In genomic region chr7:3291764-3292163, GRCm38 (mm10) we compare ENCODE assay signal across 8 mouse cellular contexts. TPM values are rescaled to one million over a fixed set of nuclear protein-coding genes. Genes with fewer than 3 reads are reported as not detected.
A peak's percentile ranks its signal among the peaks of the same experiment; 100 is the strongest.
DNase-seq lines count a peak whose midpoint lies in the region; ATAC-seq and TF ChIP-seq lines count a peak whose summit lies in the region.
"Had no signal": no experiment of that assay in that cellular context is flagged by ENCODE, and none has a peak within 500 bp of the region (broad histone marks: within the 10 kb centered on the region; RNA-seq: fewer than 3 reads in every experiment).

No protein-coding gene starts in this region.

- peaks cover 49% of the 10 kb centered on the region for H3K79me2 ChIP-seq in myocyte (ENCODE audit: control insufficient read depth, insufficient read depth)

- H3K9ac ChIP-seq in hindbrain, embryonic 14.5 days, result no peak overlapping the region

- H3K4me1 ChIP-seq in lung, adult 2 months (ENCODE audit: control insufficient read depth, insufficient read depth, low read length), result peaks cover 10% of the 10 kb centered on the region
- peaks cover 19% of the 10 kb centered on the region for H3K4me1 ChIP-seq in brown adipose tissue, adult 24 weeks (ENCODE audit: control insufficient read depth, insufficient read depth, insufficient read length, low read length)
- H3K4me1 ChIP-seq in hindbrain, embryonic 14.5 days (replicated peaks; ENCODE audit: control insufficient read depth, insufficient read depth, low read length), result peaks cover 15% of the 10 kb centered on the region; the same call in 1 of the 2 replicates

- TF ChIP-seq POLR2A in lung, adult 2 months (IDR thresholded peaks at IDR 0.05; ENCODE audit: borderline replicate concordance, extremely low read depth, low read depth, low read length), result no peak
- TF ChIP-seq POLR2A in myocyte (IDR thresholded peaks at IDR 0.05; ENCODE audit: insufficient read length, low read depth), result no peak

- no peaks in the 10 kb centered on the region for H3K9me3 ChIP-seq in hindbrain, embryonic 14.5 days (ENCODE audit: control insufficient read depth, low read length)

- H3K36me3 ChIP-seq in hindbrain, embryonic 14.5 days (replicated peaks; ENCODE audit: control insufficient read depth, insufficient read depth), result peaks cover 34% of the 10 kb centered on the region
- peaks cover 31% of the 10 kb centered on the region for H3K36me3 ChIP-seq in myocyte (ENCODE audit: control insufficient read depth, insufficient read depth)

- 43% methylated on average over 3 of the region's 3 CpGs for WGBS in lung, adult 2 months
- WGBS in hindbrain, embryonic 14.5 days, result 68% methylated on average over 3 of the region's 3 CpGs

- H3K4me2 ChIP-seq in hindbrain, embryonic 14.5 days (replicated peaks), result peak overlapping the region; percentile 85
- peak overlapping the region; percentile 80 for H3K4me2 ChIP-seq in myocyte (ENCODE audit: low read depth)

- TF ChIP-seq CTCF in lung, adult 2 months (IDR thresholded peaks at IDR 0.05; ENCODE audit: insufficient read depth, low read length), result no peak

- H3K4me3 ChIP-seq in lung, adult 2 months (replicated peaks; ENCODE audit: extremely low read depth, low read depth, low read length), result peak overlapping the region; percentile 44
- peak overlapping the region; percentile 93 for H3K4me3 ChIP-seq in brown adipose tissue, adult 24 weeks (ENCODE audit: insufficient read depth, low read depth, low read length)
- 0 out of 2 replicates have a peak overlapping the region, but pooled peaks have one; percentile 38 for H3K4me3 ChIP-seq in hindbrain, embryonic 14.5 days (replicated peaks; ENCODE audit: low read length)
- peak overlapping the region; percentile 61 for H3K4me3 ChIP-seq in myocyte

- H3ac ChIP-seq in myocyte (ENCODE audit: control insufficient read depth, insufficient read length), result no peak overlapping the region

- H3K27me3 ChIP-seq in hindbrain, embryonic 14.5 days (ENCODE audit: control insufficient read depth, insufficient read depth, low read length), result no peaks in the 10 kb centered on the region
- H3K27me3 ChIP-seq in myocyte (ENCODE audit: control insufficient read depth, insufficient read depth, insufficient read length), result no peaks in the 10 kb centered on the region

- DNase-seq in lung, adult 2 months, result no peak
- no peak for DNase-seq in lung, postnatal 14 days
- no peak for DNase-seq in hindbrain, embryonic 14.5 days (ENCODE audit: low spot score)
- DNase-seq in c-Kit-positive CD71-positive TER-119-positive erythroid progenitor cells, embryonic 14.5 days (ENCODE audit: low spot score), result no peak
- DNase-seq in ovary, postnatal 10 days (ENCODE audit: low spot score), result no peak
- DNase-seq: right cerebral cortex, postnatal 25 days had no signal

- peak overlapping the region; percentile 100 for H3K27ac ChIP-seq in brown adipose tissue, adult 24 weeks (replicated peaks; ENCODE audit: low read depth, low read length)
- H3K27ac ChIP-seq in hindbrain, embryonic 14.5 days, result no peak overlapping the region

- ATAC-seq in hindbrain, embryonic 14.5 days (ENCODE audit: low FRiP score), result no peak

TF ChIP-seq in myocyte, 11 proteins besides CTCF, POLR2A, EP300 and RAD21:
- TF ChIP-seq MAX (IDR thresholded peaks at IDR 0.05; ENCODE audit: low read depth), result no peak
- TF ChIP-seq REST (IDR thresholded peaks at IDR 0.05; ENCODE audit: insufficient read depth, insufficient read length), result no peak
- no peak for TF ChIP-seq CEBPB (IDR thresholded peaks at IDR 0.05; ENCODE audit: insufficient read depth, poor library complexity, severe bottlenecking)
- TF ChIP-seq TCF12 (IDR thresholded peaks at IDR 0.05; ENCODE audit: insufficient read depth, poor library complexity, severe bottlenecking), result no peak
- TF ChIP-seq POLR2AphosphoS2 (IDR thresholded peaks at IDR 0.05; ENCODE audit: insufficient read length, low read depth), result no peak
- TF ChIP-seq E2F4 (IDR thresholded peaks at IDR 0.05; ENCODE audit: insufficient read depth), result no peak
- no peak for TF ChIP-seq SRF (IDR thresholded peaks at IDR 0.05; ENCODE audit: control insufficient read depth, insufficient read length, low read depth)
- no peak for TF ChIP-seq MYOD1 (IDR thresholded peaks at IDR 0.05; ENCODE audit: control insufficient read depth in 1 of 3, insufficient read length in 2 of 3, low read depth in 2 of 3)
- no peak for TF ChIP-seq MYOG (IDR thresholded peaks at IDR 0.05; ENCODE audit: control insufficient read depth in 1 of 3, insufficient read depth in 1 of 3, insufficient read length in 2 of 3, low read depth in 2 of 3)
- TF ChIP-seq TCF3 (IDR thresholded peaks at IDR 0.05; ENCODE audit: insufficient read length, low read depth), result no peak
- no peak for TF ChIP-seq USF1 (IDR thresholded peaks at IDR 0.05; ENCODE audit: low read depth)

RNA-seq across cellular contexts. Expression of gene Prkcg, which starts 2.8 kb away (rescaled TPM):
- polyA plus RNA-seq in lung, adult 2 months (2012; rRNA removed), result 5.6 and 5.9 TPM in 2 replicates
- 1.4 and 2.9 TPM in 2 replicates for polyA plus RNA-seq in brown adipose tissue, adult 24 weeks (2012; ENCODE audit: insufficient read depth, insufficient read length, missing spikeins)
- 1.1 and 1.6 TPM in 2 replicates for polyA plus RNA-seq in hindbrain, embryonic 14.5 days (2014; fragmentation: Nextera tagmentation; extraction: Ambion mirVana)
- polyA plus RNA-seq in myocyte (2012; fragmentation: generic; extraction: Trizol), result 0.50 TPM

RNA-seq across cellular contexts. Expression of gene Myadm, which starts 2.9 kb away (rescaled TPM):
- polyA plus RNA-seq in lung, adult 2 months (2012; rRNA removed), result 429 and 524 TPM in 2 replicates
- 45.0 and 52.3 TPM in 2 replicates for polyA plus RNA-seq in brown adipose tissue, adult 24 weeks (2012; ENCODE audit: insufficient read depth, insufficient read length, missing spikeins)
- 40.1 and 43.6 TPM in 2 replicates for polyA plus RNA-seq in hindbrain, embryonic 14.5 days (2014; fragmentation: Nextera tagmentation; extraction: Ambion mirVana)
- 209 TPM for polyA plus RNA-seq in myocyte (2012; fragmentation: generic; extraction: Trizol)

RNA-seq across cellular contexts. Expression of gene Cacng7, which starts 41.0 kb away (rescaled TPM):
- polyA plus RNA-seq in lung, adult 2 months (2012; rRNA removed), result 3.3 and 7.4 TPM in 2 replicates
- polyA plus RNA-seq in brown adipose tissue, adult 24 weeks (2012; ENCODE audit: insufficient read depth, insufficient read length, missing spikeins), result 3.4 and 3.6 TPM in 2 replicates
- 3.4 and 4.2 TPM in 2 replicates for polyA plus RNA-seq in hindbrain, embryonic 14.5 days (2014; fragmentation: Nextera tagmentation; extraction: Ambion mirVana)
- 0.72 TPM for polyA plus RNA-seq in myocyte (2012; fragmentation: generic; extraction: Trizol)

RNA-seq across cellular contexts. Expression of gene Nlrp12, which starts 42.2 kb away (rescaled TPM):
- 0.25 and 0.50 TPM in 2 replicates for polyA plus RNA-seq in lung, adult 2 months (2012; rRNA removed)
- not detected in 2 replicates for polyA plus RNA-seq in brown adipose tissue, adult 24 weeks (2012; ENCODE audit: insufficient read depth, insufficient read length, missing spikeins)
- 0.07 TPM in 1 of 2 replicates, not detected in the other for polyA plus RNA-seq in hindbrain, embryonic 14.5 days (2014; fragmentation: Nextera tagmentation; extraction: Ambion mirVana)
- not detected for polyA plus RNA-seq in myocyte (2012; fragmentation: generic; extraction: Trizol)

Comparison
In these comparisons a context has a peak if more than half of its experiments do, and no peak if none do; other contexts are left out.
1. H3K4me3 ChIP-seq: peak in every context shown above with its lines; median percentile 93 in brown adipose tissue, adult 24 weeks; 61 in myocyte; 44 in lung, adult 2 months; 38 in hindbrain, embryonic 14.5 days.